Comparison of ENCODE assay signal across 8 mouse cellular contexts in the genomic region with DNA sequence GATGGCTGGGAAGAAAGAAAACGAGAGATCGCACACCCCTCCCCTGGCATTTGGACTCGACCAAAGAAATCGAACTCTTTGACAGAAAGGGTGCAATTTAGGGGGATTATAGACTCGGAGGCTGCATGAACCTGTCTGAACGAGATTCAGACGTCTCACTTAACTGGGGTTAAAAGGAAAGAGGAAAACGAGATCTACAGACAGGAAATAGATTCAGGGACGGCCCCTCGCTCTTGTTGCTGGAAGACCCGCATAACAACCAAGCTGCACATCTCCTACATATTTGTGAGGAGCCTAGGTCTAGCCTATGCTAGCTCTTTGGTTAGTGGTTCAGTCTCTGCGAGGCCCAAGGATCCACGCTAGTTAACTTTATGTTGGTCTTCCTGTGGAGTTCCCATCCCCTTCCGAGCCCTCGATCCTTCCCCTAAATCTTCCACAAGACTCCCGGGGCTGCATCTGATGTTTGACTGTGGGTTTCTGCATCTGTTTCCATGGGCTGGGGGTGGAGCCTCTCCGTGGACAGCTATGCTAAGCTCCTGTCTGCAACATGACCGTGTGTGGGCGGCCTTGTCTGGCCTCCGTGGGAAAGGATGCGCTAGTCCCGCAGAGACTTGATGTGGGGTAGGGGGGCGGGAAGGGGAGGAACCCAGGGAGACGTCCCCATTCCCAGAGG. TPM values are rescaled to one million over a fixed set of nuclear protein-coding genes. Genes with fewer than 3 reads are reported as not detected.
DNase-seq lines count a peak whose midpoint lies in the region; ATAC-seq and TF ChIP-seq lines count a peak whose summit lies in the region.

No protein-coding gene starts in this region.

- H3K4me3 ChIP-seq in G1E (ENCODE audit: low read depth, low read length) = peak overlapping the region; percentile 88
- H3K4me3 ChIP-seq in liver, embryonic 16.5 days (ENCODE audit: low read depth, low read length) = peak overlapping the region; percentile 88
- H3K4me3 ChIP-seq in stomach, embryonic 14.5 days (ENCODE audit: low read depth, low read length) = peak overlapping the region; percentile 59

- no peak for ATAC-seq in G1E (ENCODE audit: extremely low read depth, insufficient number of reproducible peaks, low FRiP score, poor library complexity, severe bottlenecking)
- ATAC-seq in liver, embryonic 16.5 days (ENCODE audit: low read depth) = no peak
- no peak; the same call in 1 of the 2 replicates for ATAC-seq in stomach, embryonic 14.5 days (ENCODE audit: insufficient number of reproducible peaks, insufficient read depth, low FRiP score, low read depth)

- peaks cover 50% of the 10 kb centered on the region for H3K4me1 ChIP-seq in G1E (ENCODE audit: insufficient read depth, low read depth, low read length)
- H3K4me1 ChIP-seq in liver, embryonic 16.5 days (ENCODE audit: control insufficient read depth, low read depth, low read length) = peaks cover 24% of the 10 kb centered on the region
- H3K4me1 ChIP-seq in stomach, embryonic 14.5 days (ENCODE audit: control insufficient read depth, insufficient read depth, low read length) = peaks cover 15% of the 10 kb centered on the region; the same call in 1 of the 2 replicates

- H3K9ac ChIP-seq in liver, embryonic 16.5 days (ENCODE audit: low read depth, low read length) = peak overlapping the region; percentile 64
- H3K9ac ChIP-seq in stomach, embryonic 14.5 days (replicated peaks; ENCODE audit: low read depth, low read length) = no peak overlapping the region

- H3K36me3 ChIP-seq in G1E (replicated peaks) = no peaks in the 10 kb centered on the region
- H3K36me3 ChIP-seq in liver, embryonic 16.5 days (ENCODE audit: control insufficient read depth, insufficient read depth) = no peaks in the 10 kb centered on the region
- no peaks in the 10 kb centered on the region for H3K36me3 ChIP-seq in stomach, embryonic 14.5 days (ENCODE audit: control insufficient read depth, insufficient read depth, low read length)

- peak; percentile 12 for DNase-seq in layer of hippocampus, adult 9-11 months
- no peak for DNase-seq in layer of hippocampus, postnatal 25 days (ENCODE audit: extremely low spot score in 1 of 2, low spot score in 1 of 2)
- DNase-seq in G1E (ENCODE audit: low spot score) = peak; percentile 45
- DNase-seq in embryo, embryonic 11.5 days (ENCODE audit: low read depth, low spot score) = peak; percentile 20
- DNase-seq in heart, postnatal 4 days = peak; percentile 17
- no peak for DNase-seq in spleen, adult 18-20 months

- no peaks in the 10 kb centered on the region for H3K9me3 ChIP-seq in G1E (replicated peaks)
- H3K9me3 ChIP-seq in liver, embryonic 16.5 days (replicated peaks; ENCODE audit: control insufficient read depth, low read length) = no peaks in the 10 kb centered on the region
- no peaks in the 10 kb centered on the region for H3K9me3 ChIP-seq in stomach, embryonic 14.5 days (ENCODE audit: control insufficient read depth, low read depth, low read length)

- peak overlapping the region; percentile 87 for H3K4me2 ChIP-seq in liver, embryonic 16.5 days (ENCODE audit: low read depth, low read length)
- H3K4me2 ChIP-seq in stomach, embryonic 14.5 days (replicated peaks; ENCODE audit: low read depth, low read length) = peak overlapping the region; percentile 54

- 5% methylated on average over 24 of the region's 24 CpGs for WGBS in liver, embryonic 16.5 days (ENCODE audit: insufficient replicate concordance)
- WGBS in stomach, embryonic 14.5 days = 5% methylated on average over 24 of the region's 24 CpGs

- TF ChIP-seq CTCF in G1E (IDR thresholded peaks at IDR 0.05; ENCODE audit: low read depth, low read length) = no peak

- peaks cover 7% of the 10 kb centered on the region; the same call in 1 of the 2 replicates for H3K27me3 ChIP-seq in G1E (ENCODE audit: insufficient read depth, low read length)
- no peaks in the 10 kb centered on the region for H3K27me3 ChIP-seq in liver, embryonic 16.5 days (ENCODE audit: control insufficient read depth, insufficient read depth, low read depth, low read length)
- H3K27me3 ChIP-seq in stomach, embryonic 14.5 days (ENCODE audit: control insufficient read depth, insufficient read depth, low read length) = no peaks in the 10 kb centered on the region

- peak overlapping the region; percentile 94 for H3K27ac ChIP-seq in liver, embryonic 16.5 days (ENCODE audit: low read length)
- peak overlapping the region; percentile 12; the same call in 1 of the 2 replicates for H3K27ac ChIP-seq in stomach, embryonic 14.5 days (ENCODE audit: low read length)

RNA-seq across cellular contexts. Expression of a gene that starts 42.4 kb away (rescaled TPM):
- total RNA-seq in layer of hippocampus, postnatal 25 days (2021) = 1 to 10 TPM; 7.8 to 8.2 TPM
- 8.5 and 12.0 TPM in 2 replicates for total RNA-seq in G1E (2014; fragmentation: Nextera tagmentation)
- total RNA-seq in G1E (2017) = 16.9 and 18.1 TPM in 2 replicates
- polyA plus RNA-seq in G1E (2012) = 11.8 and 16.4 TPM in 2 replicates
- 1 to 10 TPM; 6.0 to 6.4 TPM for total RNA-seq in heart, postnatal 4 days (2021)
- 4.3 and 5.0 TPM in 2 replicates for polyA plus RNA-seq in liver, embryonic 16.5 days (2015; fragmentation: Nextera tagmentation; extraction: Ambion mirVana)
- 13.6 and 14.1 TPM in 2 replicates for polyA plus RNA-seq in stomach, embryonic 14.5 days (2014; fragmentation: Nextera tagmentation; extraction: Ambion mirVana)

RNA-seq across cellular contexts. Expression of a gene that starts 42.6 kb away (rescaled TPM):
- total RNA-seq in layer of hippocampus, postnatal 25 days (2021) = 10 to 100 TPM; 23.4 to 23.6 TPM
- total RNA-seq in G1E (2014; fragmentation: Nextera tagmentation) = 26.6 and 31.4 TPM in 2 replicates
- 36.9 and 40.5 TPM in 2 replicates for total RNA-seq in G1E (2017)
- 3.2 and 3.5 TPM in 2 replicates for polyA plus RNA-seq in G1E (2012)
- 10 to 100 TPM; 14.8 to 15.4 TPM for total RNA-seq in heart, postnatal 4 days (2021)
- 4.5 and 4.6 TPM in 2 replicates for polyA plus RNA-seq in liver, embryonic 16.5 days (2015; fragmentation: Nextera tagmentation; extraction: Ambion mirVana)
- 12.4 and 14.4 TPM in 2 replicates for polyA plus RNA-seq in stomach, embryonic 14.5 days (2014; fragmentation: Nextera tagmentation; extraction: Ambion mirVana)

Comparison
In these comparisons a context has a peak if more than half of its experiments do, and no peak if none do; other contexts are left out.
1. DNase-seq: peak in layer of hippocampus, adult 9-11 months (single experiment), G1E (single experiment), embryo, embryonic 11.5 days (single experiment) and heart, postnatal 4 days (single experiment); none in layer of hippocampus, postnatal 25 days (0 of 2) and spleen, adult 18-20 months (0 of 2).
2. Peak in every context shown above with its lines, with median percentiles within 50 percentile points of each other: H3K4me3 ChIP-seq.